Mouse (Mus musculus) limb, embryonic 12.5 days (tissue): ENCODE measurements around the gene Defb19. TPM values are rescaled to one million over a fixed set of nuclear protein-coding genes. Genes with fewer than 3 reads are reported as not detected.
A peak's percentile ranks its signal among the peaks of the same experiment; 100 is the strongest.

Experiments
- ATAC-seq: fragments of 200-750 bp; cut with Nextera tagmentation; 2 replicates; pipeline ENCODE4 v1.8.0; 2017; ENCODE audit warnings: low read depth, moderate TSS enrichment; ENCODE audit not compliant: insufficient number of reproducible peaks, insufficient read depth, low FRiP score, low TSS enrichment
- H3K27ac ChIP-seq: fragments of 300-500 bp; sonication (generic); 2 replicates; pipeline ENCODE4 v1.5.1; 2016; ENCODE audit warnings: mild to moderate bottlenecking, moderate library complexity
- H3K27me3 ChIP-seq: fragments of 300-500 bp; sonication (generic); 2 replicates; pipeline ENCODE4 v1.6.1; 2016; ENCODE audit warnings: mild to moderate bottlenecking, moderate library complexity
- H3K36me3 ChIP-seq: fragments of 300-500 bp; sonication (generic); 2 replicates; pipeline ENCODE4 v1.6.1; 2016; ENCODE audit warnings: mild to moderate bottlenecking, moderate library complexity
- H3K4me1 ChIP-seq: fragments of 300-500 bp; sonication (generic); replicated peaks from 2 replicates; pipeline ENCODE4 v1.6.1; 2016
- H3K4me2 ChIP-seq: fragments of 300-500 bp; sonication (generic); 2 replicates; pipeline ENCODE4 v1.6.1; 2016; ENCODE audit warnings: mild to moderate bottlenecking, moderate library complexity
- H3K4me3 ChIP-seq: fragments of 300-500 bp; sonication (generic); replicated peaks from 2 replicates; pipeline ENCODE4 v1.5.1; 2016; ENCODE audit warnings: mild to moderate bottlenecking
- H3K9ac ChIP-seq: fragments of 300-500 bp; sonication (generic); replicated peaks from 2 replicates; pipeline ENCODE4 v1.6.1; 2016; ENCODE audit warnings: mild to moderate bottlenecking, moderate library complexity
- H3K9me3 ChIP-seq: fragments of 300-500 bp; sonication (generic); 2 replicates; pipeline ENCODE4 v1.6.1; 2016; ENCODE audit warnings: mild to moderate bottlenecking, moderate library complexity
- WGBS: fragments of 180-500 bp; shearing (Covaris S2); methylation state at CpG from one replicate; pipeline ENCODE4 v1.1.7; 2016; 5-methylcytosine and 5-hydroxymethylcytosine counted together
- polyA plus RNA-seq: library from polyadenylated mRNA; unstranded; fragments of >200 nt; fragmentation: Nextera tagmentation; extraction: Ambion mirVana; gene quantifications from 2 replicates; pipeline ENCODE4 v1.2.1, GENCODE M21; 2016

Defb19 gene
- polyA plus RNA-seq, 1 experiment from 2014 or later = not detected

GRCm38 (mm10) chr2:152586926-152587560 lies 6.9 kb upstream of the Defb19 start:
- Histone ChIP-seq H3K27ac (no peak overlapping the region), H3K9me3 (no peaks in the 10 kb centered on the region), H3K4me1 (no peaks in the 10 kb centered on the region; the same call in 1 of the 2 replicates), H3K9ac (no peak overlapping the region), H3K36me3 (no peaks in the 10 kb centered on the region), H3K4me2 (no peak overlapping the region), H3K4me3 (no peak overlapping the region), H3K27me3 (no peaks in the 10 kb centered on the region)
- WGBS = 81% methylated on average over 4 of the region's 4 CpGs
- no peak for ATAC-seq

DNA sequence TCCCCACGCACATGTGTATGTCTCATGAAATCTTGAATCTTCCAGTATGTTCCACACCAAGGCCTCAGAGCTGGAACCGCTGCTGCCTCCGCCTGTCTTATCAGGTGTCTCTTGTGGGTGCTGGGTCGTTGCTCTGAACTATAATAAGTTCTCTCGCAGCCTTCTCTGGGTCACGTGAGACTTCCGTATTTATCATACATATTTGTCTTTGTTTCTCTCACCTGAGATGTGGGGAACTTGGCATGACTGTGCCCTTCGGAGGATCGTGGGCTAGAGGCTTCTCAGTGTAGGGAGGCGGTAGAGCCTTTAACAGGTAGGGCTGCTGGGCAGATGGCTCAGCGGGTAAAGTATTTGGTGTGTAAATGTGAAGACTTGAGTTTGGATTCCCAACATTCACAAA lies 500 bp upstream of the Defb19 start:
- H3K4me1 ChIP-seq = no peaks in the 10 kb centered on the region
- H3K4me2 ChIP-seq = no peak overlapping the region
- ATAC-seq = no peak
- H3K4me3 ChIP-seq = no peak overlapping the region
- no peaks in the 10 kb centered on the region for H3K27me3 ChIP-seq
- no peaks in the 10 kb centered on the region for H3K36me3 ChIP-seq
- H3K9ac ChIP-seq = no peak overlapping the region
- WGBS = 88% methylated on average over 11 of the region's 11 CpGs
- no peaks in the 10 kb centered on the region for H3K9me3 ChIP-seq
- no peak overlapping the region for H3K27ac ChIP-seq

DNA sequence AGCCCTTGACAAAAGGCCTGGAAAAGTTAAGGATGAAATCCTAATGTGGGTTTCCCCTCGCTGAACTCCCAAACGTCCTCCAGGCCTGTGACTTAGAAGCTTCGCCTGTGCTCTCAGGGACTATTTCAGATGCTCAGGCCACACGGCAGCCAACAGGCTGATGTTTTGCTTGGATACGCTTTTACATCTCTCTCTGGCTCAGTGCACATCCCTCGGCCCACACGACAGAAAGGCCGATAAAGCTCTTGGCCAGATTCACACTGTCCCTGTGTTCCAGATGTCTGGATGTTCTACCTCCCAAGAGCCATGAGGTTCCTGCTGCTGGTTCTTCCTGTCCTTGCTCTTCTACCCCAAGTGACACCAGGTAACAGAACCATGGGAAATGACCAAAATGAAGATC lies 6.6 kb downstream of the Defb19 start:
- no peak for ATAC-seq
- Histone ChIP-seq H3K27ac (no peak overlapping the region), H3K36me3 (no peaks in the 10 kb centered on the region), H3K4me1 (no peaks in the 10 kb centered on the region), H3K9me3 (no peaks in the 10 kb centered on the region), H3K27me3 (0 out of 2 replicates have a peak, but pooled peaks cover 4% of the 10 kb centered on the region), H3K9ac (no peak overlapping the region), H3K4me3 (no peak overlapping the region), H3K4me2 (no peak overlapping the region)
- WGBS = 87% methylated on average over 8 of the region's 8 CpGs

GRCm38 (mm10) chr2:152572114-152572794 lies 7.9 kb downstream of the Defb19 start, which contains the start of gene Defb21:
Defb21 (plus strand) TSS chr2:152572744.
- H3K4me1 ChIP-seq = no peaks in the 10 kb centered on the region
- H3K36me3 ChIP-seq = no peaks in the 10 kb centered on the region
- H3K9me3 ChIP-seq = no peaks in the 10 kb centered on the region
- 63% methylated on average over 11 of the region's 11 CpGs for WGBS
- ATAC-seq = no peak
- H3K27me3 ChIP-seq = 0 out of 2 replicates have a peak, but pooled peaks cover 4% of the 10 kb centered on the region
- H3K4me2 ChIP-seq = no peak within 1 kb of the TSS
- H3K4me3 ChIP-seq = no peak within 1 kb of the TSS
- no peak within 1 kb of the TSS for H3K27ac ChIP-seq
- no peak within 1 kb of the TSS for H3K9ac ChIP-seq

DNA sequence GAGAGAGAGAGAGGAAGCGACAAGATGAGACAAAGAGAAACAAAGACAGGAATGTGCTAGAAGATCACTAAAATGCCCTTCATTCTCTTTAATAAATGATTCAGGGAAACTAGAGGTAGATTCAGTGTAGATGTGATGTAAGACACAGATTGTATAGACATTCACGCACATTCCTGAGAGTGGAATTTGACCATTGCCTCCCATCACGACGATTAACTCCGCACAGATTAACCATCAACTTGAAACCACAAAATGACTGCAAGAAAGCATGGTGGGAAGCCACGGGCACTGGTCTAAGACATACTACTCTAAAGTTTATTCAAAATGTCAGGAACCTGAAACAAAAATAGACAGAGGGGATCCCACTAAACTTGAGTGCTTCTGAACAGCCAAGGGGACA lies 9.8 kb downstream of the Defb19 start:
- Histone ChIP-seq H3K27me3 (0 out of 2 replicates have a peak, but pooled peaks cover 4% of the 10 kb centered on the region), H3K36me3 (no peaks in the 10 kb centered on the region), H3K9ac (no peak overlapping the region), H3K4me3 (no peak overlapping the region), H3K9me3 (no peaks in the 10 kb centered on the region), H3K4me1 (no peaks in the 10 kb centered on the region), H3K27ac (no peak overlapping the region), H3K4me2 (no peak overlapping the region)
- 91% methylated on average over 6 of the region's 6 CpGs for WGBS
- no peak for ATAC-seq

DNA sequence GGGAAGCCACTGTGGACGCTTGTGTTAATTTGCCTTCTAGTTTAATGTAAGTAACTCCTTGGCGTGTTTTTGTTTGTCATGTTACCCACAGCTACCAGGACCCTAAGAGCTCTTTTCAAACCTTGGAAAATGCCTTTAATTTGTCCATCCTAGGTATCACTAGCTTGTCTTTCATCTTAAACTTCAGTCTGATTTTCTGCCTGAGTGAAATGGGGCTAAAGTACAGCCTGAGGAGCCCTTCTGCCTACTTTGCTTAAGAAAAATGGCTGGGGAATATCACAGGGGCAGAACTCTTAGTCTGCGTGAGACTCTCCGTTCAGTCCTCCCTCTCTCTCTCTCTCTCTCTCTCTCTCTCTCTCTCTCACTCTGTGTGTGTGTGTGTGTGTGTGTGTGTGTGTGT lies 10.2 kb downstream of the Defb19 start:
- Histone ChIP-seq H3K9ac (no peak overlapping the region), H3K36me3 (no peaks in the 10 kb centered on the region), H3K4me3 (no peak overlapping the region), H3K4me2 (no peak overlapping the region), H3K27me3 (0 out of 2 replicates have a peak, but pooled peaks cover 4% of the 10 kb centered on the region), H3K4me1 (no peaks in the 10 kb centered on the region), H3K27ac (no peak overlapping the region), H3K9me3 (no peaks in the 10 kb centered on the region)
- WGBS = 83% methylated on average over 4 of the region's 4 CpGs
- ATAC-seq = no peak

GRCm38 (mm10) chr2:152569038-152569437 lies 11.1 kb downstream of the Defb19 start, which contains the start of gene Gm17416:
Gm17416 (plus strand) TSS chr2:152569338.
- no peaks in the 10 kb centered on the region for H3K4me1 ChIP-seq
- H3K27me3 ChIP-seq = 0 out of 2 replicates have a peak, but pooled peaks cover 4% of the 10 kb centered on the region
- H3K4me2 ChIP-seq = no peak within 1 kb of the TSS
- WGBS = 83% methylated on average over 5 of the region's 5 CpGs
- no peaks in the 10 kb centered on the region for H3K36me3 ChIP-seq
- ATAC-seq = no peak
- H3K9ac ChIP-seq = no peak within 1 kb of the TSS
- H3K9me3 ChIP-seq = no peaks in the 10 kb centered on the region
- no peak within 1 kb of the TSS for H3K4me3 ChIP-seq
- H3K27ac ChIP-seq = no peak within 1 kb of the TSS

DNA sequence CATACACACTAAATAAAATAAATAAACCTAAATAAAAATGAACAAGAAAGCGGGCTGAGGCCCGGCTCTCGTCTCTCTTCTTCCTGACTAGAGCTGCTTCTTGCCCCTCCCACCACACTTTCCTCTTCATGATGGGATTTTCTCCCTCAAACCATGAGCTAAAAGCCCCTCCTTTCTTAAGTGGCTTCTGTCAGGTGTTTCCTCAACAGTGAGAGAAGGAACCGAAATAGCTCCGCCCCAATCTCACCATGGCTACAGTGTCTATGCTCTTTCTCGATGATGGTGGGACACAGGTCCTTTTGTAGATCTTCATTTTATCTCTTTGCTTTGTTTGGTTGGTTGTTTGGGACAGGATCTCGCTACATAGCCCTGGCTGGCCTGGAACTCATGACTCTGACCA lies 23.5 kb downstream of the Defb19 start:
- no peak overlapping the region for H3K4me3 ChIP-seq
- no peak overlapping the region for H3K9ac ChIP-seq
- ATAC-seq = no peak
- H3K27ac ChIP-seq = no peak overlapping the region
- 83% methylated on average over 7 of the region's 7 CpGs for WGBS
- H3K4me1 ChIP-seq = no peaks in the 10 kb centered on the region
- H3K4me2 ChIP-seq = no peak overlapping the region
- H3K27me3 ChIP-seq = peaks cover 5% of the 10 kb centered on the region; the same call in 1 of the 2 replicates
- H3K36me3 ChIP-seq = no peaks in the 10 kb centered on the region
- H3K9me3 ChIP-seq = no peaks in the 10 kb centered on the region

GRCm38 (mm10) chr2:152553774-152554423 lies 26.2 kb downstream of the Defb19 start:
- Histone ChIP-seq H3K36me3 (no peaks in the 10 kb centered on the region), H3K4me3 (no peak overlapping the region), H3K27ac (no peak overlapping the region), H3K4me2 (peak overlapping the region; percentile 35), H3K27me3 (peaks cover 5% of the 10 kb centered on the region; the same call in 1 of the 2 replicates), H3K9me3 (no peaks in the 10 kb centered on the region), H3K4me1 (no peaks in the 10 kb centered on the region), H3K9ac (no peak overlapping the region)
- no peak for ATAC-seq
- WGBS = 13% methylated on average over 16 of the region's 16 CpGs

GRCm38 (mm10) chr2:152548124-152548523 lies 32.0 kb downstream of the Defb19 start:
- Histone ChIP-seq H3K9me3 (no peaks in the 10 kb centered on the region), H3K4me3 (no peak overlapping the region), H3K27me3 (no peaks in the 10 kb centered on the region), H3K4me2 (no peak overlapping the region), H3K27ac (no peak overlapping the region), H3K4me1 (no peaks in the 10 kb centered on the region), H3K36me3 (no peaks in the 10 kb centered on the region), H3K9ac (no peak overlapping the region)
- 79% methylated on average over 5 of the region's 5 CpGs for WGBS
- no peak for ATAC-seq

GRCm38 (mm10) chr2:152544691-152545090 lies 35.4 kb downstream of the Defb19 start:
- Histone ChIP-seq H3K4me3 (no peak overlapping the region), H3K27me3 (no peaks in the 10 kb centered on the region), H3K36me3 (no peaks in the 10 kb centered on the region), H3K9ac (no peak overlapping the region), H3K27ac (no peak overlapping the region), H3K4me2 (no peak overlapping the region), H3K4me1 (no peaks in the 10 kb centered on the region), H3K9me3 (peaks cover 5% of the 10 kb centered on the region)
- WGBS = 22% methylated on average over 4 of the region's 4 CpGs
- no peak for ATAC-seq
